Mouse (Mus musculus) embryo, embryonic 9.5 days (tissue): ENCODE results near the gene Pax4.
A peak's percentile ranks its signal among the peaks of the same experiment; 100 is the strongest.

ENCODE experiments used
- DNase-seq: peaks from one replicate; pipeline ENCODE4 v3.0.0-alpha.2; 2017; ENCODE audit errors: extremely low spot score

Gene Pax4

DNA sequence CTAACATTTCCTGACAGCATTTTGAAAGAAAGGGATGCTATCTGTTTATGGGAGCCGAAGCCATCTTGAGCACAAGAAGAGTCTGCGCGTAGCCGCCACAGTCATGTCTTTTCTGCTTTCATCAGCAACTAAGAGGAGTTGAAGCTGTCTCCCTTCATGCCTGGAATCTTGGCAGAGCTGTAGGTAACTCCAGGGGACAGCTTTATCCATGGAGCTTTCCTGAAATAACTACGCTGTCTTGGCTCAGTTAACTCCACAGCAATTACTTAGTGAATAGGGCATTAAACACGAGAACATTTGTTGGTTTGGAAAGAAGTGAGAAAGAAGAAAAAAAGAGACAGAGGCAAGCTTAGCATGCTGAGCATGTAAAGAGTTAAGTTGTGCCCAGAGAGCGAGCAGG lies 1.2 kb downstream of the Pax4 start:
- no peak for DNase-seq

- DNase-seq = no peak
Measured at GRCm38 (mm10) chr6:28431538-28431855, 17.7 kb downstream of the Pax4 start.

DNA sequence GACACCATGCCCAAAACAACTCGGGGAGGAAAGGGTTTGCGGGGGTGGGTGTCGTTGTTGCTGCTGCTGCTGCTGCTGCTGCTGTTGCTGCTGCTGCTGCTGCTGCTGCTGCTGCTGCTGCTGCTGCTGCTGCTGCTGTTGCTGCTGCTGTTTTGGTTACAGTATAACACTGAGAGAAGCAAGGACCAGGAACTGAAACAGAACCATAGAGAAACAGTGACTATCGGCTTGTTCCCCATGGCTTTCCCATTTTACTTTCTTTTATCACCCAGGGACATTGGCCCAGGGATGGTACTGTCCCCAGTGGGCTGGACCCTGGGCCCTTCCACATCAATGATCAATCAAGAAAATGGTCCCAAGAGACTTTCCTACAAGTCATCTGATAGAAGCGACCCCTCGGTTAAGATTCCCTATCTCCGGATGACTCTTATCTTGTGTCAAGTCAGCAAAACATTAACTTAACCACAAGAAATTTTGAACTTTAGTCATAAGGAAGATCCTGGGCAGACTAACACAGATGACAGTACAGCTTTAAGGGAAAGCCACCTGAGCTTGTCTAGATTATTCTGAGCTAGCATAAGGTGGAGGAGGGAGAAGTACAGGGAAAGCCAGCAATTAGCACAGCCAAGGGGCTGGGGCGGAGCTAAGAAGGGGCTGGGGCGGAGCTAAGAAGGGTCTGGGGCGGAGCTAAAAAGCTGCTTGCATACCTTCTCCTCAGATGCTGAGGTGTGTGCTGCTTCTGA lies 18.2 kb downstream of the Pax4 start:
- no peak for DNase-seq

GRCm38 (mm10) chr6:28429870-28430269 lies 19.3 kb downstream of the Pax4 start:
- no peak for DNase-seq

DNA sequence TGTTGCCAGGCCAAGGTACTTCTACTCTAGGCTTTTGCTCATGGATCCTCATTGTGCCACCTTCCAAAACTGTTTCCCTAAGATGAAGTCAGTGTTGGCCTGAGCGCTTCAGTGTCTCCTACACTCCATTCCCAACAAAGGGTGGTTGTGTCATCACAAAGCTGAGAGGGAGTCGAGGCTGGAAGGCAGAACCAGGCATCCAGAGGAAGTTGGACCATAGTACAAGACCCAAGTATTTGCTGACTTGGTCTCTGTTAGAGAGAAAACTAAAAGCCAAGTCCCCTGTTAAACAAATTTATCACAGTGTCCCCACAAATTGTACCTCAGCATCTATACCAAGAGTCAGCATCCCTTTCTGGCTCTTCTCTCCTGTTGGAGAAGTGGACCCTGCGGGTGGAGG lies 20.9 kb downstream of the Pax4 start, which contains the start of gene Gcc1:
Gene Gcc1, minus strand, starts transcription at position 101 of the 400 bp plus-strand sequence.
- DNase-seq = no peak

DNA sequence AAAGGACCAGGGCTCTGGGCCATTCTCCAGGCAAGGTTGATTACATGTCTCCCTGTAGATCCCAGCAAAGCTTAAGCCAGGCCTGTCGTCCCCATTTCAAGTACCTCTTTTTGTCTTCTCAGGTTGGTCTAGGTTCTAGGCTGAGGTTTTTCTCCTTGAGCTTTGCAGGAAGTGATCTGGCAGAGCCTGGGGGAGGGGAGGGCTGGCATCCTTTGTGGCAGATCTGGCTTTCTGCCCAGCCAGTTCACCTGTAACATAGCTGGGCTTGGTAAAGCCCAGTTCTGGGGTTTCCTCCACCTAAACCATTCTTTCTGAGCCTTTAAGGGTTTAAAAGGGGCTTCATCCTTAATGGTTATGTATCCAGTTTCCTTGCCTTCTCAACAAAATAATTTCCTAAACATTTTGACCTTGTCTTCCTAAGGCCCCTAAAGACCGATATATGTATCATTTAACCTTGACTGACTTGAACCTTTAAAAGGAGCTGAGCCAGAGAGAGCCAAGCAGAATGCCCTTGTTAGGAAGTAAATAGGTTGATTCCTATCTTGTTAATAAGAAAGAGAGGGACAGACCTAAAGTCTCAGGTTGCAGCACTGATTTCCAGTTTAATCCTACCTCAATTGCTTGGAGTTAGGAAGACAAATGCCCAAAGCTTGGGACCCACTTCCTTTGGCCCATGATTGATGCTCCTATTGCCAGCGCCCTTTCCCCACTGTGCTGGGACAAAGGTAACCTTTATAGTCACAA lies 21.9 kb downstream of the Pax4 start, which contains the start of gene Fscn3:
Gene Fscn3, plus strand, starts transcription at position 694 of the 744 bp plus-strand sequence.
- DNase-seq = no peak

DNA sequence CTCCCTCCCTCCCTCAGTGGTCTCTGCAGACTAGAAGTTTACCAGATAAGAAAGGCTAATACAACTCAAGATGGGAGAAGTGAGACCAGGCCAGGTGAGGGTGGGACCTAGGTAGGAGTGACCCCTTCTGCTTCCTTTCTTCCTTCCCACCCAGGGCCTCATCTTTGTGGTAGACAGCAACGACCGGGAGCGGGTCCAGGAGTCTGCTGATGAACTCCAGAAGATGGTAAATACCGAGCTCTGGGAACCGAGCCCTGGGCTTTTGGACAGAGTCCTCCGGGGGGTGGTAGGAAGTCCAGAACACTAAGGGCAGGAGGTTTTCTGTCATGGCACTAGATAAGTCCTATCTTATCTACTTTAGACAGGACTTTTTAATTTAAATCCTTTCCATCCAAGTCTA lies 24.1 kb downstream of the Pax4 start:
- DNase-seq = no peak

DNA sequence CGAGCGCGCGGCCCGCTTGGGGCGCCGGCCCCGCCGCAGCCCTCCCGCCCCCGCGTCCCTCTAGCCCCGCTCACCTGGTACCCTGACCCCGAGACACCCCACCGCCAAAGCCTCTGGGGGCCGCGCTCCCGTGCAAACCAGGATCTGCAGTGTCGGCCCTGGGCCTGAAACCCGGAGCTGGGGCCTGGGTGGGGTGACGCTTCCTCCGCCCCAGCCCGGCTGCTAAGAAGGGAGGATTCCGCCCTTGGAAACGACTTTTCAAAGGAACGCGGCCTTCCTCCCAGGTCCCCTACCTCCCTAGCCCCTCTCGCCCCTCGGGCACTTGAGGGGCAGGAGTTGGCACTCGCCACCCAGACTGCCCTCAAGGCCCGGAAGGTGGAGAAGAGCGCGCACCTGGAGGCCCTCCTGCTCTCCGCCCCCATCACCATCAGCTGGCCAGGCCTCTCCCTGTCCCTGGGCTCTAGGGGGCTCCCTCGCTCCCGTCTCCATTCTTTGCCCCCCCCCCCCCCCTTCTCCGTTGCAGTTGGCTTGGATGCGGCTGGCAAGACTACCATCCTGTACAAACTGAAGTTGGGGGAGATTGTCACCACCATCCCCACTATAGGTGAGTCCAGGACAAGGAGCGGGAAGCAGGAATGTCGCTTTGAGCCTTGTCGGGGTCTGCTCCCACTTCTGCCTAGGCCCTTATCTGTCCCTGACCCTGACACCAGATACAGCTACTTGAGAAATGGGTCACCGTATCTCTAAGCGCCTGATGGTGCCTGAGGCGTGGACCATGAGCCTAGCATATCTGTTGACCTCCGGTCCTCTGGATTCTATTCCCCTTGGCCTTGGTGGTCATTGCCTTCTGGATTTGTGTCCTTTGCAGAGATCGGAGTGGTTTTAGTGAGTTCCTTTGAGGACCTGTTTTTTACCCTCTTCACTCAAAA lies 25.1 kb downstream of the Pax4 start:
- peak; percentile 61 for DNase-seq

DNA sequence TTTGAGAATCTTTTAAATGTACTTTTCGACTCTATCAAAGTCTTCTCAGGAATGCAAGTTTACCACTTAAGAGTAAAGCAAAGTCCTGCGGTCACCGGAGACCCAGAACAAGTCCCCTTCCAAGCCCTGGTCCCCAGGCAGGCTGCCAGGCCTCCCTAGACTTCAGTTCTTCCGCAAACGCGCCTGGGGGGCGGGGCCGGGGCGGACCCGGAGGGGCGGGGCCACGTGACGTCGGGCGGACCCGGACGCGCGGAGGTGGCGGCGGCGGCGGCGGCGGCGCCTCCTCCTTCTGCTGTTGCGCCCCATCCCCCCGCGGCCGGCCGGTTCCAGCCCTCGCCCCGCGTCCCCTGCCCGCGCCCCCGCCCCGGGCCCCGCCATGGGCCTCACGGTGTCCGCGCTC lies 25.8 kb downstream of the Pax4 start, which contains the start of gene Arf5:
Gene Arf5, plus strand, starts transcription at position 248 of the 400 bp plus-strand sequence.
- peak; percentile 93 for DNase-seq

GRCm38 (mm10) chr6:28422651-28423290 lies 26.4 kb downstream of the Pax4 start:
- no peak for DNase-seq

DNA sequence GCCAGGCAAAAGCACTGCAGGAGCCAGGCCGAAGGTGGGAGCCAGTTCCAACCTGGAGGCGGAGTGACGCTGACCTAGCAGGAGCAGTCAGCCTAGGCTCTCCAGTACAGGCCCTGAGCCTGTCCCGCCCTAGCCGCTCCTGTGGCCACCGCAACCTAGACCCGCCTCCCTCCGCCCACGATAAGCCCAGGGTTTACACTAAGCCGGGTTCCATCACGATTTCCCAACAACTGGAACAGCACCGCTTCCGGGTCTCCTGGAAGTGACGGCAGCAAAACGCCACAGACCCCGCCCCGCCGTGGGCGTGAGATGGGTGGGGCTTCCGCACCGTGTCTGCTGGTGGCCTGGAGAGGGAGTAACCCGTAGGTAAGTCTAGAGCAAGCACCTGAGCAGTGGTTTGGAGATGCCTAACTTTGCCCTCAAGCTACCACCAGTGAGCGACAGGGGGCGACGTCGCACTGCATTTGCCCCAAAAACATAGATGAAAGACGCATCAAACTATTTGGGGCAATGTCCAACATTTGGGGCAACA lies 27.6 kb downstream of the Pax4 start:
- peak; percentile 95 for DNase-seq

DNA sequence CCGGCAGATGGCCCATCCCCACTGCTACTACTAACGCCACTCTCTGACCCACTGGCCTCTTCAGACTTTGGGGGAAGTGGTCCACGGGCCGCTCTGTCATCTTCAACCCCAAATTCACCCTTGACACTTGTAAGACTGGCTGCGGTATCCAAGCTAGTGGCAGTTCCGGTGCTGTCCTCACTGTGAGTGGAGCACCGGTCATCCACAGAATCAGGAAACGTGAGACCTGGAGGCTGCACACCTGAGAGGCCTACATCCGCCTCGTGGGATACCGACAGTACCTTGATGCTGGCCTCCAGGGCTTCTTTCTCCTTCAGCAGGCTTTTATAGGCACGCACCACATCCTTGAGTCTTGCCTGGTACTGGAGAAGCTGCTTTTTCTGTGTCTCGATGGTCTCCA lies 28.3 kb downstream of the Pax4 start:
- no peak for DNase-seq

DNA sequence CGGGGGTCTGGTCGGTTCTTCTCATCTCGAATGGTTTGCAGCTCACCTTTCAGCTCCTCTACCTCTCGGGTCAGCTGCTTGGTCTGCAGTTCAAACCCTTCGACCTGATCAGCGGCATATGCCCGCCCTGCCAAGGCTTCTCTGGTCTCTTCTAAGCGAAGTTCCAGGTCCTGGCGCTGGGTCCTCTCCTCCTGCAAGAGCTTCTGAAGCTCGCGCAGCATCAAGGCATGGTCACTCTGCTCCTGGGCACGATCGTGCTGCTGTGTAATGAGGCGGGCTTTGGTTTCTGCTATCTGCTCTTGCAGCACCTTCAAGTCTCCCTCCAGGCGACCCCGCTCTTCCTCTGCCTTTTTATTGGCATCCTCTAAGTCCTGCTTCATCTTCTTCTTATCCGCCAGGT lies 28.8 kb downstream of the Pax4 start:
- DNase-seq = no peak

- no peak for DNase-seq
Measured at GRCm38 (mm10) chr6:28419673-28420072, 29.5 kb downstream of the Pax4 start.

DNA sequence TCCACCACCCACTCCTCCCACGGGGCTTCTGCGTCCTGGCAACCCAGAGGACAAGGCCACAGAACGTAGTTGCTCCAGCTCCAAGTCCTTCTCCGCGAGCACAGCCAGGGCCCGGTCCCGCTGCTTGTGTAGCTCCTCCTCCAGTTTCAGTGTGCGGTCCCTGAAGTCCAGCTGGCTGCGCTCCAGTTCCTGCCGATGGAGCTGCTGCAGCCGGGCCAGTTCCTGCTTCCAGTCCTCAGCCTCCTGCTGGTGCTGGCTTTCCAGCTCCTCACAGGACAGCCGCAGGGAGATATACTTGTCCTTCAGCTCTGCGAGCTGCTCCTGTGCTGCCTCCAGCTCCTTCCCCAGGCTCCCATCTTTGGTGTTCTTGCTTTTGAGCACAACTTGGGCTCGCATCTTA lies 30.7 kb downstream of the Pax4 start:
- DNase-seq = no peak

GRCm38 (mm10) chr6:28416981-28417380 lies 32.2 kb downstream of the Pax4 start:
- no peak for DNase-seq

DNA sequence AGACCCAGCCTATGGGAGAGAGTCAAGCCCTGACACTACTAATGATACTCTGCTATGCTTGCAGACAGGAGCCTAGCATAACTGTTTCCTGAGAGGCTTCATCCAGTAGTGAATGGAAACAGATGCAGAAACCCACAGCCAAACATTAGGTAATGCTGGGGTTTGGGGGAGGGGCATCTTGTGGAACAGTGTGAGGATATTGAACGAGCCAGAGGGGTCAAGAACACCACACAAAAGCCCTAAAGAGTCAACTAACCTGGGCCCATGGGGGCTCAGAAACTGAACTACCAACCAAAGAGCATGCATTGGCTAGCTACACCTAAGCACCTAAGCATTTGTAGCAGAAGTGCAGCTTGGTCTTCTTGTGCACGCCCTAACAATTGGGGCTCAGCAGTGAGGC lies 37.9 kb downstream of the Pax4 start:
- DNase-seq = no peak

DNA sequence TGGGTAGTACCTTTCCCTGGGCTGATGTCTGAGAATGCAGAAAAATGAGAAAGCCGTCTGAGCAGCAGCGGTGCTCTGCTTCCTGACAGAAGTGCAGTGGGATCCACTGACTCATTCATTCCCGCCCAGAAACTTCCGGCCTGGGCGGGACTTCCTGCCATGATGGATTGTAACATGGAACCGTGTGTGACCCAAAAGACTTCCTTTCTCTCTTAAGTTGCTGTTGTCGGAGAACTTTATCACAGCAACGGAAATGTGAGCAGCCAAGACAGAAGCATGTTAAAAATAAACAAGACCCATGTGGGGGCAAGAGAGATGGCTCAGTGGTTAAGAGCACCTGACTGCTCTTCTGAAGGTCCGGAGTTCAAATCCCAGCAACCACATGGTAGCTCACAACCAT lies 39.1 kb downstream of the Pax4 start:
- no peak for DNase-seq

DNA sequence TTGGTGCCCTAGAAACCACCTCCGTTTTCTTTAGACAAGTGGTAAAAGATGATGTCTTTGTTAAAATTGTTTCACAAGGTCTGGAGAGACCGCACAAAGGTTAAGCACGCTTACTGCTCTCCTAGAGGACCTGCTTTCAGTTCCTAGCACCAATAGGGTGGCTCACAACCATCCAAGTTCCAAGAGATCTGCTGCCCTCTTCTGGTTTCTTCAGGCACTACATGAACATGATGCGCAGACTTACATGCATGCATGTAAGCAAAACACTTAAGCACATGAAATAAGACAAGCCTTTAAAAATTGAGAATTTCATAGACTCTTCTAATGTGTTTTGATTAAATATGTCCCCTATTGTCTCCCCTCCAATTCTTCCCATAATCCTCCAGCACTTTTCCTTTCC lies 49.4 kb downstream of the Pax4 start:
- no peak for DNase-seq

DNA sequence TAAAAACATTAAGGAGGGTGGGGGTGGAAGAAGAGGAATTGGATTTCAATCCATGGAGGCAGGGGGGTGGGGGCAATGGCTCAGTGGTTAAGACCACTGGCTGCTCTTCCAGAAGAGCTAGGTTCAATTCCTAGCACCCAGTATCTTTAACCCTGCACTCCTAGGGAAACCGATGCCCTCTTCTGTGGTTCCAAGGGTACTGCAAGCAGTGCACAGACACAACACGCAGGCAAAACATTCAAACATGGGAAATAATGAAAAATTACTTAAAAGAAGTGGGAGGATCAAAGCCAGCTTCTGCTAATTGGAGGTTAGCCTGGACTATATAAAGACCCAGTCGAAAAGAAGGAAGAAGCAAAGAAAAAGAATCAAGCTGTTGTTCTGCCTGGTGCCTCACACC lies 50.4 kb downstream of the Pax4 start:
- no peak for DNase-seq

- DNase-seq = peak; percentile 70
Measured at GRCm38 (mm10) chr6:28397681-28398203, 51.4 kb downstream of the Pax4 start, which contains the start of gene Zfp800. Gene Zfp800 (minus strand): TSS chr6:28398005.
